Mouse (Mus musculus): ENCODE data around the gene Edc4.

- TF ChIP-seq CTCF (IDR thresholded peaks at IDR 0.05; ENCODE audit: control insufficient read depth, insufficient read depth, insufficient read length) = no peak
- TF ChIP-seq USF1 (IDR thresholded peaks at IDR 0.05; ENCODE audit: low read depth) = no peak
- no peak for TF ChIP-seq CEBPB (IDR thresholded peaks at IDR 0.05; ENCODE audit: low read depth)
- TF ChIP-seq MYOD1 (IDR thresholded peaks at IDR 0.05; ENCODE audit: control insufficient read depth, insufficient read length, low read depth) = no peak
- TF ChIP-seq MAX (IDR thresholded peaks at IDR 0.05) = no peak
- no peak for TF ChIP-seq MYOG (IDR thresholded peaks at IDR 0.05; ENCODE audit: control insufficient read depth, extremely low read depth, insufficient read length)
These were observed 43.7 kb upstream of the Edc4 start for GRCm38 (mm10) chr8:105836991-105837390.
